Mouse (Mus musculus) forebrain, embryonic 11.5 days (tissue): ENCODE data around the gene Fstl5. TPM values are rescaled to one million over a fixed set of nuclear protein-coding genes. Genes with fewer than 3 reads are reported as not detected.

Source experiments
- ATAC-seq: fragments of 200-750 bp; cut with Nextera tagmentation; replicated peaks from 2 replicates; pipeline ENCODE4 v1.8.0; 2017; ENCODE audit warnings: moderate TSS enrichment; ENCODE audit not compliant: low FRiP score
- DNase-seq: peaks from one replicate; pipeline ENCODE4 v3.0.0-alpha.2; 2017; ENCODE audit warnings: low spot score
- H3K27ac ChIP-seq: fragments of 300-500 bp; sonication (generic); 2 replicates; pipeline ENCODE4 v1.5.1; 2014; ENCODE audit warnings: low read depth, low read length
- H3K27me3 ChIP-seq: fragments of 300-500 bp; sonication (generic); 2 replicates; pipeline ENCODE4 v1.6.1; 2014; ENCODE audit warnings: mild to moderate bottlenecking, low read length, mixed read lengths; ENCODE audit not compliant: control insufficient read depth, insufficient read depth
- H3K36me3 ChIP-seq: fragments of 300-500 bp; sonication (generic); 2 replicates; pipeline ENCODE4 v1.6.1; 2014; ENCODE audit warnings: mild to moderate bottlenecking, low read length, moderate library complexity, mixed read lengths; ENCODE audit not compliant: control insufficient read depth, insufficient read depth
- H3K4me1 ChIP-seq: fragments of 300-500 bp; sonication (generic); replicated peaks from 2 replicates; pipeline ENCODE4 v1.6.1; 2014; ENCODE audit warnings: low read length, mixed read lengths; ENCODE audit not compliant: control insufficient read depth, insufficient read depth
- H3K4me2 ChIP-seq: fragments of 300-500 bp; sonication (generic); 2 replicates; pipeline ENCODE4 v1.6.1; 2014; ENCODE audit warnings: low read depth, mild to moderate bottlenecking, low read length, moderate library complexity, mixed read lengths; ENCODE audit not compliant: severe bottlenecking
- H3K4me3 ChIP-seq: fragments of 300-500 bp; sonication (generic); 2 replicates; pipeline ENCODE4 v1.5.1; 2014; ENCODE audit warnings: low read depth, low read length
- H3K9ac ChIP-seq: fragments of 300-500 bp; sonication (generic); 2 replicates; pipeline ENCODE4 v1.6.1; 2014; ENCODE audit warnings: low read length
- H3K9me3 ChIP-seq: fragments of 300-500 bp; sonication (generic); 2 replicates; pipeline ENCODE4 v1.6.1; 2016; ENCODE audit warnings: low read length, mixed read lengths; ENCODE audit not compliant: control insufficient read depth
- WGBS: fragments of 180-500 bp; shearing (Covaris S2); extraction: QIAGEN DNeasy Blood & Tissue Kit; methylation state at CpG from one replicate; pipeline ENCODE4 v1.1.7; 2014; 5-methylcytosine and 5-hydroxymethylcytosine counted together
- polyA plus RNA-seq: library from polyadenylated mRNA; unstranded; fragments of >200 nt; fragmentation: Nextera tagmentation; extraction: Ambion mirVana; gene quantifications from 2 replicates; pipeline ENCODE4 v1.2.1, GENCODE M21; 2014

The Fstl5 gene
- polyA plus RNA-seq, 1 experiment from 2014 or later = 10.7 TPM

GRCm38 (mm10) chr3:76739221-76739620 is 665.2 kb downstream of the Fstl5 start:
- Histone ChIP-seq H3K9me3 (no peaks in the 10 kb centered on the region), H3K4me1 (no peaks in the 10 kb centered on the region), H3K36me3 (no peaks in the 10 kb centered on the region), H3K27ac (no peak overlapping the region), H3K4me2 (no peak overlapping the region), H3K27me3 (no peaks in the 10 kb centered on the region), H3K9ac (no peak overlapping the region), H3K4me3 (no peak overlapping the region)
- DNase-seq (no peak), ATAC-seq (no peak)
- WGBS = 79% methylated on average over 2 of the region's 2 CpGs

Other genes starting within 250 kb of the Fstl5 start
- 46.9 and 47.6 TPM in 2 replicates for gene Golim4, start 117.3 kb upstream of the Fstl5 start, polyA plus RNA-seq